Mouse (Mus musculus): ENCODE measurements around the gene Ralb.

Gene Ralb

GRCm38 (mm10) chr1:119443591-119444350 is 60.8 kb downstream of the Ralb start:
- no peak for DNase-seq

- DNase-seq = no peak
These were observed 61.7 kb downstream of the Ralb start for GRCm38 (mm10) chr1:119442901-119443300.

GRCm38 (mm10) chr1:119438105-119438637 is 66.4 kb downstream of the Ralb start:
- DNase-seq = no peak

- no peak for DNase-seq
These were observed 67.2 kb downstream of the Ralb start for GRCm38 (mm10) chr1:119437401-119437800.

GRCm38 (mm10) chr1:119424141-119424860 is 80.3 kb downstream of the Ralb start:
- no peak for DNase-seq

GRCm38 (mm10) chr1:119423510-119423909 is 81.1 kb downstream of the Ralb start:
- no peak for DNase-seq

GRCm38 (mm10) chr1:119422460-119423015 is 82.1 kb downstream of the Ralb start:
- no peak for DNase-seq

GRCm38 (mm10) chr1:119421576-119422421 is 82.8 kb downstream of the Ralb start, which contains the start of gene Inhbb:
Gene Inhbb (minus strand): TSS chr1:119422248.
- DNase-seq = no peak

- no peak for DNase-seq
These were observed 83.5 kb downstream of the Ralb start for GRCm38 (mm10) chr1:119420984-119421575.

Measured in spleen, adult 18-20 months (tissue).